Mouse (Mus musculus): ENCODE measurements around the gene Trim8.

The Trim8 gene

DNA sequence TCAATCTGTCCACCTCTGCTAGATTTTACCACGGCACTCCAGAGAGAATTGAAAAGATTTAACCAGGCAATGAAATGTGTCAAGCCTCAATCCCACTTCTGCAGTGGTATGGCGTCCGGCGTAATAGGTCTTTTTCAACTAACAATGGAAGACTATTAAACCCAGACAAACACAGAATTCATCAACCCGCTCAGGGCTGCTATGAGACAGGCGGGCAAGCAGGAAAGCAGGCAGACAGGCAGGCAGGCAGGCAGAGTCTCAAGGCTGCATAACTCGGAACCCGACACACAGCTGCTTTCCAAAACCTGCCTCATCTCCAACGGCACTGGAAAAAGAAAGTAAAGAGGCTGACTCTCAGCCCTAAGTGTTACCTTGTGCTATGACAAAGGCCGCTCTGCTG, 46.6 kb downstream of the Trim8 start:
- no peak for DNase-seq (ENCODE audit: low spot score in 2 of 2)

DNA sequence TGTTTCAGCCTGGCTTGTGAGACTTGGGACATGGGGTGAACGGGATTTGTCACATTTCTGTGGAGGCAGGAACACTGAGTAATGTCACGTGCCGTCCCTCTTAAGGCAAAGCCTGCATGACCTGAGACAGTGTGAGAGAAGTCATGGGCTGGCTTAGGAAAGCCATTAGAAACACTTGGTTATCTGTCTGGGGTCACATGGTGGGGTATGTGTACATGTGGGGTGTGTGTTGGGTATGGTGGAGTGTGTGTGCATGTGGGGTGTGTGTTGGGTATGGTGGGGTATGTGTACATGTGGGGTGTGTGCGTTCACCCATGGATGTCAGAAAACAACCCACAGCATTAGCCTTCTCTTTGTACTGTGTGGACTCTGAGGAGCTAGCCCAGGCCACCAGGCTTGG, 48.9 kb downstream of the Trim8 start:
- DNase-seq (ENCODE audit: low spot score in 2 of 2), result no peak

DNA sequence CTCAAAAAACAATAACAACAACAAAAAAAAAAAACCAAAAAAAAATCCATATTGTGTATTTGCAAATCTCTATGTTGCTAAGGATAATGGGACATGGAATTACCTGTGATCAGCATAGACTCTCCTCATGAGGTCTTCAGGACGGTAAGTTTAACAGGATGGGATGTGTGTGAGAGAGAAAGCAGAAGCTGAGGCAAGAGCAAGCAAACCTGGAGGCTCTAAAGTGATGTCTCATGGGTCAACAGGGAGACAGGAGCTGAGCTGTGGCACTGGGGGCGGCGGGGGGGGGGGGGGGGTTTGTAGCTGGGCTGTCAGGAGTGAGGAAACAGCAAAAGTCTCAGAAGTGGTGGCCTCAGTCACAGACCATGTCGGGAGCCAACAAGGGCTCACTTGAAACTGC, 51.0 kb downstream of the Trim8 start:
- no peak for DNase-seq (ENCODE audit: low spot score in 2 of 2)

DNA sequence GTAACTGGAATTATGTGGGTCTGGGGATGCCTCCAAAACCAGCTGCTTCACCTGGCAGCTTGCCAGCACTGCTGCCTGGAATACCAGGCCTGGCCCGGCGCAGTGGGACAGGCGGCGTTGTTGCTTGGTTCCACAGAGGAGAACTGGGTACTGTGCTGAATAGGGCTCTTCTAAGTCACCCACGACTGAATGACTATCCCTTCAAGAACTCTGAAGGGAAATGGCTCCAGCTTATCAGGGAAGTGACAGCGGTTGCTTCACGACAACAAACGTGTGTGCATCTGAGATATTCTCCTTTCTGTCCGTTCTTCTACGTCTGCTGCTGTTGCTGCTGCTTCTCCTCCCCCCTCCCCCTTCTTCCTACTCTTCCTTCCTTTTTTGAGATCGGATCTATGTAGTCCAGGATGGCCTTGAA, 52.0 kb downstream of the Trim8 start:
- no peak for DNase-seq (ENCODE audit: low spot score in 2 of 2)

DNA sequence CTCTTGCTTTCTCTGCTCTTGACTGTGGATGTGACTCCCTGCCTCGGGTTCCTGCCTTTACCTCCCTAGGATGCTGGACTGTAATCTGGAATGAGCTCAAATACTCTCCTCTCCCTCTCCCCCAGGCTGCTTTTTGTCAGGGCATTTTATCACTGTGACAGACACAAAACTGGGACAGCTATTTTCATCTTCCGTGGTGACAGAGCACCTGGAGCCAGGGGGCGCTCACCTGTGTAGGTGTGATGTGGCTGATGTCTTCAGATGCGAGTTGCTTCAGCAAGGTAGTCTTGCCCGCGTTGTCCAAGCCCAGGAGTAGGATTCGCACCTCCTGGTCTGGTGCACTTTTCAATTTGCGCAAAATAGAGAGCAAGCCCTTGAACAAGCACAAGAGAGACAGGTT, 56.5 kb downstream of the Trim8 start:
- DNase-seq (ENCODE audit: low spot score in 2 of 2), result no peak

- no peak for DNase-seq (ENCODE audit: low spot score in 2 of 2)
These were observed 57.1 kb downstream of the Trim8 start for GRCm38 (mm10) chr19:46558631-46559030.

- peak; percentile 30 to 44 for DNase-seq (ENCODE audit: low spot score in 2 of 2)
These were observed 60.6 kb downstream of the Trim8 start for GRCm38 (mm10) chr19:46562132-46562531.

DNA sequence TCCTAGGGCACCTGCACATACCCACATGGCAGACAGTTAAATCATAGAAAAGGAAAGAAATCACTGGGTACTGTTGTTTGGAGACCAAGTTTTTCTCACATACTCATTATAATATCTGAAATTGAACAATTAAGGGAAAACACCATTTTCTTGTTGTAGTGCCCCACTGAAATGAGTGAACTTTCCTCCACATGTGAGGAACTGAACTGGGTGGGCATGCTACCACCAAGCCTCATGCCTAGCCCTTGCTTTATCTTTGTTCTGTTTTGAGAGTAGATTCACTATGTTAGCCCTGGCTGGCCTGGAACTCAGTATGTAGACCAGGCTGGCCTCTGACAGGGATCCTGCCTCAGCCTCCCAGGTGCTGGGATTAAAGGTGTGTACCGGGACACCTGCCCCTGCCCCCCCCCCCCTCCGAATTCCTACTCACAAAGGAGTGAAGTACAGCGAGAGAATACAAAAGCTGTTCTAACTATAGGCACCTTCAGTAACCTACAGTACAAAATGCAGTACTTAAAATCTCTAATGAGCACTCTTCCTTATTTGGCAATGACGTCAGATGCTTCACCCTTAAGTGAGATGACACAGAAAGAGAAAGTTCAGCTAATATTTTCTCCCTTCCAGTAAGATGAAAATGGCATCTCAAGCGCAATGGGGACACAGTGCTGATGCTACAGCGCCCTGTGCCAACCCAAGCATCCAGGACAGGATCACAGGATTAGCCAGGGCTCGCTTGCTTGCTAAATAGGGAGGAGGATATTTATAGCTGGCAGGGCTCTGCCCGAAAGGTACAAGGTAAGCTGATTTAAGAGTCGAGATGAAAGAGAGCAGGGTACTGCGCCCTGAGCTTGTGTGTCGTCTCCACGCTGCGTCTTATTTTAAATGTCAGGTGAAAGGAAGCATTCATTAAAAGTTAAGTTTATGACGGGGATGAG, 61.3 kb downstream of the Trim8 start:
- no peak for DNase-seq (ENCODE audit: low spot score in 2 of 2)

GRCm38 (mm10) chr19:46563603-46564002, 62.1 kb downstream of the Trim8 start:
- no peak for DNase-seq (ENCODE audit: low spot score in 2 of 2)

- no peak for DNase-seq (ENCODE audit: low spot score in 2 of 2)
These were observed 62.6 kb downstream of the Trim8 start for GRCm38 (mm10) chr19:46564043-46564462.

All from natural killer cell, adult 2 months (primary cell).